Mouse (Mus musculus) heart, adult 2 months (tissue): Measurements from ENCODE around the gene Wfikkn1. TPM values are rescaled to one million over a fixed set of nuclear protein-coding genes. Genes with fewer than 3 reads are reported as not detected.
A peak's percentile ranks its signal among the peaks of the same experiment; 100 is the strongest.

Source experiments
- DNase-seq, 2 experiments: peaks; one replicate each; pipeline ENCODE4 v3.0.0; 2021
- H3K27ac ChIP-seq: fragments of 200-600 bp; 2 replicates; pipeline ENCODE4 v1.8.1; 2022
- H3K27me3 ChIP-seq: fragments of 200-500 bp; 2 replicates; pipeline ENCODE4 v1.6.1; 2012; ENCODE audit warnings: mild to moderate bottlenecking, low read length, inconsistent platforms, mixed read lengths; ENCODE audit not compliant: control insufficient read depth, insufficient read depth
- H3K36me3 ChIP-seq: fragments of 200-500 bp; 2 replicates; pipeline ENCODE4 v1.6.1; 2012; ENCODE audit warnings: low read length, inconsistent platforms; ENCODE audit not compliant: control insufficient read depth, insufficient read depth
- H3K4me1 ChIP-seq: fragments of 200-500 bp; 2 replicates; pipeline ENCODE4 v1.6.1; 2011; ENCODE audit warnings: low read length; ENCODE audit not compliant: control insufficient read depth, insufficient read depth
- H3K4me3 ChIP-seq: fragments of 200-600 bp; 2 replicates; pipeline ENCODE4 v1.8.1; 2022
- H3K79me2 ChIP-seq: fragments of 200-500 bp; replicated peaks from 2 replicates; pipeline ENCODE4 v1.6.1; 2012; ENCODE audit warnings: mild to moderate bottlenecking, inconsistent platforms, low read length, moderate library complexity, mixed read lengths; ENCODE audit not compliant: control insufficient read depth, insufficient read depth
- H3K9ac ChIP-seq: fragments of 200-500 bp; 2 replicates; pipeline ENCODE4 v1.6.1; 2012; ENCODE audit warnings: low read depth, mild to moderate bottlenecking, control low read depth, inconsistent platforms, low read length, mixed read lengths
- CTCF ChIP-seq: fragments of 200-600 bp; IDR thresholded peaks from 2 replicates; pipeline ENCODE4 v1.8.1; 2022; ENCODE audit warnings: antibody characterized with exemption, mild to moderate bottlenecking, moderate library complexity
- EP300 ChIP-seq: fragments of 200-500 bp; IDR thresholded peaks from 2 replicates; pipeline ENCODE4 v1.6.1; 2011; ENCODE audit warnings: low read depth, low read length, control low read depth; ENCODE audit not compliant: insufficient read depth
- POLR2A ChIP-seq: fragments of 200-500 bp; IDR thresholded peaks from 2 replicates; pipeline ENCODE4 v1.6.1; 2011; ENCODE audit warnings: mild to moderate bottlenecking, low read depth, low read length, control low read depth; ENCODE audit not compliant: insufficient read depth
- WGBS: fragments of 180-500 bp; shearing (Covaris S2); methylation state at CpG from one replicate; pipeline ENCODE4 v1.1.7; 2018; 5-methylcytosine and 5-hydroxymethylcytosine counted together
- intact Hi-C: fragments of 180-260 bp; cut with DNase I; formaldehyde crosslinking; loops from one replicate; pipeline ENCODE4 v1.15.1; 2025
- microRNA-seq, 2 experiments: library from miRNA; unstranded; fragments of <30 nt; microRNA quantifications; one replicate each; pipeline ENCODE4 v1.2.0; 2021
- polyA plus RNA-seq: library from polyadenylated mRNA; depleted of rRNA; stranded (reverse); fragments of >200 nt; gene quantifications from 2 replicates; pipeline ENCODE4 v1.2.3, GENCODE M21; 2012; rRNA removed
- total RNA-seq, 2 experiments: library from RNA; stranded (reverse); gene quantifications; 2 replicates each; pipeline ENCODE4 v1.2.3; 2021

The Wfikkn1 gene
- total and polyA plus RNA-seq, 3 experiments: 0.29 to 0.82 (median 0.50) TPM

GRCm38 (mm10) chr17:25828712-25829557, 51.7 kb downstream of the Wfikkn1 start, which contains the start of gene Jmjd8:
Gene Jmjd8, plus strand, starts transcription at chr17:25828867.
- DNase-seq: peak; percentile 85 to 86
- under 1% methylated on average over 32 of the region's 32 CpGs for WGBS
- H3K4me3 ChIP-seq: peak within 1 kb of the TSS; percentile 83
- peak within 1 kb of the TSS; percentile 81 for H3K27ac ChIP-seq
- peaks cover 16% of the 10 kb centered on the region for H3K4me1 ChIP-seq
- no peaks in the 10 kb centered on the region; the same call in 1 of the 2 replicates for H3K79me2 ChIP-seq
- TF ChIP-seq EP300 (no peak), POLR2A (peak; percentile 84), CTCF (peak; percentile 58)
- no peaks in the 10 kb centered on the region for H3K27me3 ChIP-seq
- peak within 1 kb of the TSS; percentile 85 for H3K9ac ChIP-seq
- H3K36me3 ChIP-seq: no peaks in the 10 kb centered on the region; the same call in 1 of the 2 replicates
- intact Hi-C loops: no loop called here

- Histone ChIP-seq H3K79me2 (no peaks in the 10 kb centered on the region; the same call in 1 of the 2 replicates), H3K9ac (no peak overlapping the region), H3K27ac (peak overlapping the region; percentile 81), H3K4me1 (peaks cover 17% of the 10 kb centered on the region), H3K27me3 (no peaks in the 10 kb centered on the region), H3K4me3 (peak overlapping the region; percentile 83), H3K36me3 (no peaks in the 10 kb centered on the region; the same call in 1 of the 2 replicates)
- WGBS: 86% methylated on average over 8 of the region's 8 CpGs
- no peak for DNase-seq
- TF ChIP-seq POLR2A: no peak
- intact Hi-C loops: no loop called here
Observed at GRCm38 (mm10) chr17:25828223-25828594, 52.4 kb downstream of the Wfikkn1 start.

Small RNA genes within 50 kb of the gene (microRNA-seq; reads per million reads assigned to microRNA genes)
- gene Mir3082: 0 to 3.4 reads per million in 2 experiments

Other genes starting within 250 kb of the Wfikkn1 start
Only the 30 nearest of the 31 such genes appear.
- gene Gng13, start 163.7 kb downstream of the Wfikkn1 start, total RNA-seq: under 1 TPM in 1 of 2 experiments, not detected in 1; 0.81 TPM
- 0.27 and 0.35 TPM in 2 replicates for gene Gng13, start 163.7 kb downstream of the Wfikkn1 start, polyA plus RNA-seq
- 1 to 10 TPM; 1.3 to 1.6 TPM for gene Chtf18, start 153.4 kb downstream of the Wfikkn1 start, total RNA-seq
- 0.85 and 1.7 TPM in 2 replicates for gene Chtf18, start 153.4 kb downstream of the Wfikkn1 start, polyA plus RNA-seq
- gene Rpusd1, start 153.2 kb downstream of the Wfikkn1 start, total RNA-seq: 1 to 10 TPM; 4.2 to 5.1 TPM
- gene Rpusd1, start 153.2 kb downstream of the Wfikkn1 start, polyA plus RNA-seq: 18.0 and 18.3 TPM in 2 replicates
- not detected for gene Mslnl, start 144.8 kb downstream of the Wfikkn1 start, total RNA-seq
- 0.10 and 0.26 TPM in 2 replicates for gene Mslnl, start 144.8 kb downstream of the Wfikkn1 start, polyA plus RNA-seq
- gene Msln, start 126.5 kb downstream of the Wfikkn1 start, total RNA-seq: 10 to 100 TPM; 13.2 to 16.6 TPM
- 24.7 and 25.6 TPM in 2 replicates for gene Msln, start 126.5 kb downstream of the Wfikkn1 start, polyA plus RNA-seq
- 10 to 100 TPM; 42.1 to 45.1 TPM for gene Narfl, start 107.1 kb downstream of the Wfikkn1 start, total RNA-seq
- 36.4 and 52.6 TPM in 2 replicates for gene Narfl, start 107.1 kb downstream of the Wfikkn1 start, polyA plus RNA-seq
- gene Haghl, start 95.2 kb downstream of the Wfikkn1 start, total RNA-seq: 1 to 10 TPM; 6.4 to 7.7 TPM
- 19.5 and 23.4 TPM in 2 replicates for gene Haghl, start 95.2 kb downstream of the Wfikkn1 start, polyA plus RNA-seq
- gene Ccdc78, start 94.3 kb downstream of the Wfikkn1 start, total RNA-seq: not detected
- gene Ccdc78, start 94.3 kb downstream of the Wfikkn1 start, polyA plus RNA-seq: 1.1 TPM in 1 of 2 replicates, not detected in the other
- gene Fam173a, start 88.0 kb downstream of the Wfikkn1 start, total RNA-seq: 10 to 100 TPM; 30.8 to 38.3 TPM
- gene Fam173a, start 88.0 kb downstream of the Wfikkn1 start, polyA plus RNA-seq: 49.7 and 63.6 TPM in 2 replicates
- not detected for gene AC134908.4, start 85.2 kb downstream of the Wfikkn1 start, total RNA-seq
- gene AC134908.4, start 85.2 kb downstream of the Wfikkn1 start, polyA plus RNA-seq: not detected in 2 replicates
- 10 to 100 TPM; 49.0 to 54.6 TPM for gene Metrn, start 83.7 kb downstream of the Wfikkn1 start, total RNA-seq
- gene Metrn, start 83.7 kb downstream of the Wfikkn1 start, polyA plus RNA-seq: 43.3 and 47.9 TPM in 2 replicates
- 1 to 10 TPM; 1.1 to 1.4 TPM for gene Fbxl16, start 71.8 kb downstream of the Wfikkn1 start, total RNA-seq
- gene Fbxl16, start 71.8 kb downstream of the Wfikkn1 start, polyA plus RNA-seq: 2.3 and 3.2 TPM in 2 replicates
- gene Wdr24, start 57.2 kb downstream of the Wfikkn1 start, total RNA-seq: 10 to 100 TPM; 11.0 to 11.1 TPM
- 20.4 and 22.9 TPM in 2 replicates for gene Wdr24, start 57.2 kb downstream of the Wfikkn1 start, polyA plus RNA-seq
- gene Jmjd8, start 52.0 kb downstream of the Wfikkn1 start, total RNA-seq: 10 to 100 TPM; 32.7 to 36.9 TPM
- gene Jmjd8, start 52.0 kb downstream of the Wfikkn1 start, polyA plus RNA-seq: 47.2 and 48.9 TPM in 2 replicates
- gene Stub1, start 47.5 kb downstream of the Wfikkn1 start, total RNA-seq: 100 to 1,000 TPM; 105 to 129 TPM
- 147 and 174 TPM in 2 replicates for gene Stub1, start 47.5 kb downstream of the Wfikkn1 start, polyA plus RNA-seq
- gene Rhbdl1, start 43.6 kb downstream of the Wfikkn1 start, total RNA-seq: under 1 TPM; 0.55 to 0.82 TPM
- 3.8 and 4.9 TPM in 2 replicates for gene Rhbdl1, start 43.6 kb downstream of the Wfikkn1 start, polyA plus RNA-seq
- 1 to 10 TPM; 2.4 to 2.9 TPM for gene Gm20683, start 39.1 kb downstream of the Wfikkn1 start, total RNA-seq
- 13.9 and 21.6 TPM in 2 replicates for gene Gm20683, start 39.1 kb downstream of the Wfikkn1 start, polyA plus RNA-seq
- 100 to 1,000 TPM; 120 to 139 TPM for gene Rhot2, start 36.0 kb downstream of the Wfikkn1 start, total RNA-seq
- 209 and 257 TPM in 2 replicates for gene Rhot2, start 36.0 kb downstream of the Wfikkn1 start, polyA plus RNA-seq
- 1 to 10 TPM; 1.2 to 1.3 TPM for gene Wdr90, start 19.4 kb downstream of the Wfikkn1 start, total RNA-seq
- gene Wdr90, start 19.4 kb downstream of the Wfikkn1 start, polyA plus RNA-seq: 8.0 and 8.5 TPM in 2 replicates
- 100 to 1,000 TPM; 234 to 288 TPM for gene Mcrip2, start 12.1 kb downstream of the Wfikkn1 start, total RNA-seq
- gene Mcrip2, start 12.1 kb downstream of the Wfikkn1 start, polyA plus RNA-seq: 189 and 254 TPM in 2 replicates
- gene Mettl26, start 5.8 kb downstream of the Wfikkn1 start, total RNA-seq: 10 to 100 TPM; 12.7 TPM
- 24.8 and 30.5 TPM in 2 replicates for gene Mettl26, start 5.8 kb downstream of the Wfikkn1 start, polyA plus RNA-seq
- 10 to 100 TPM; 15.2 to 17.6 TPM for gene Rab40c, start 38.9 kb upstream of the Wfikkn1 start, total RNA-seq
- 20.5 and 33.8 TPM in 2 replicates for gene Rab40c, start 38.9 kb upstream of the Wfikkn1 start, polyA plus RNA-seq
- 10 to 100 TPM; 40.8 to 48.7 TPM for gene Pigq, start 64.1 kb upstream of the Wfikkn1 start, total RNA-seq
- gene Pigq, start 64.1 kb upstream of the Wfikkn1 start, polyA plus RNA-seq: 74.7 and 115 TPM in 2 replicates
- gene Nhlrc4, start 64.1 kb upstream of the Wfikkn1 start, total RNA-seq: under 1 TPM; 0.10 to 0.30 TPM
- gene Nhlrc4, start 64.1 kb upstream of the Wfikkn1 start, polyA plus RNA-seq: 0.15 and 2.8 TPM in 2 replicates
- under 1 TPM; 0.27 to 0.37 TPM for gene A930017K11Rik, start 71.7 kb upstream of the Wfikkn1 start, total RNA-seq
- 0.44 and 0.61 TPM in 2 replicates for gene A930017K11Rik, start 71.7 kb upstream of the Wfikkn1 start, polyA plus RNA-seq
- gene Capn15, start 104.9 kb upstream of the Wfikkn1 start, total RNA-seq: 1 to 10 TPM; 6.1 to 7.4 TPM
- 15.1 and 15.5 TPM in 2 replicates for gene Capn15, start 104.9 kb upstream of the Wfikkn1 start, polyA plus RNA-seq
- 10 to 100 TPM; 29.7 to 30.5 TPM for gene Rab11fip3, start 188.7 kb upstream of the Wfikkn1 start, total RNA-seq
- 29.3 and 33.1 TPM in 2 replicates for gene Rab11fip3, start 188.7 kb upstream of the Wfikkn1 start, polyA plus RNA-seq
- 1 to 10 TPM; 9.2 to 9.5 TPM for gene Decr2, start 209.5 kb upstream of the Wfikkn1 start, total RNA-seq
- 13.9 and 23.3 TPM in 2 replicates for gene Decr2, start 209.5 kb upstream of the Wfikkn1 start, polyA plus RNA-seq
- 1 to 10 TPM; 3.7 to 4.4 TPM for gene Nme4, start 214.7 kb upstream of the Wfikkn1 start, total RNA-seq
- 13.8 and 21.4 TPM in 2 replicates for gene Nme4, start 214.7 kb upstream of the Wfikkn1 start, polyA plus RNA-seq
- 1 to 10 TPM; 3.8 to 5.3 TPM for gene Tmem8, start 232.4 kb upstream of the Wfikkn1 start, total RNA-seq
- gene Tmem8, start 232.4 kb upstream of the Wfikkn1 start, polyA plus RNA-seq: 10.5 and 11.6 TPM in 2 replicates